Mouse (Mus musculus) C2C12 (cell line): Measurements from ENCODE around the gene Cavin1.
A peak's percentile ranks its signal among the peaks of the same experiment; 100 is the strongest.

Experiments
- CEBPB ChIP-seq: IDR thresholded peaks from one replicate; pipeline ENCODE4 v1.6.1; 2011; ENCODE audit warnings: low read depth, mild to moderate bottlenecking, control low read depth, moderate library complexity
- CTCF ChIP-seq: IDR thresholded peaks from one replicate; pipeline ENCODE4 v1.5.1; 2011; ENCODE audit not compliant: control insufficient read depth, insufficient read depth, insufficient read length
- FOSL1 ChIP-seq: IDR thresholded peaks from one replicate; pipeline ENCODE4 v1.8.0; 2011; ENCODE audit warnings: mild to moderate bottlenecking, low read length; ENCODE audit not compliant: poor library complexity, insufficient read depth, severe bottlenecking
- MAX ChIP-seq: IDR thresholded peaks from one replicate; pipeline ENCODE4 v1.6.1; 2011; ENCODE audit warnings: mild to moderate bottlenecking, control low read depth
- MYOD1 ChIP-seq: IDR thresholded peaks from one replicate; pipeline ENCODE4 v1.6.1; 2011; ENCODE audit warnings: low read depth; ENCODE audit not compliant: control insufficient read depth, insufficient read length
- MYOG ChIP-seq: IDR thresholded peaks from one replicate; pipeline ENCODE4 v1.6.1; 2011; ENCODE audit not compliant: control insufficient read depth, insufficient read length; ENCODE audit errors: extremely low read depth
- USF1 ChIP-seq: IDR thresholded peaks from one replicate; pipeline ENCODE4 v1.6.1; 2011; ENCODE audit warnings: low read depth, mild to moderate bottlenecking, control low read depth, moderate library complexity

DNA sequence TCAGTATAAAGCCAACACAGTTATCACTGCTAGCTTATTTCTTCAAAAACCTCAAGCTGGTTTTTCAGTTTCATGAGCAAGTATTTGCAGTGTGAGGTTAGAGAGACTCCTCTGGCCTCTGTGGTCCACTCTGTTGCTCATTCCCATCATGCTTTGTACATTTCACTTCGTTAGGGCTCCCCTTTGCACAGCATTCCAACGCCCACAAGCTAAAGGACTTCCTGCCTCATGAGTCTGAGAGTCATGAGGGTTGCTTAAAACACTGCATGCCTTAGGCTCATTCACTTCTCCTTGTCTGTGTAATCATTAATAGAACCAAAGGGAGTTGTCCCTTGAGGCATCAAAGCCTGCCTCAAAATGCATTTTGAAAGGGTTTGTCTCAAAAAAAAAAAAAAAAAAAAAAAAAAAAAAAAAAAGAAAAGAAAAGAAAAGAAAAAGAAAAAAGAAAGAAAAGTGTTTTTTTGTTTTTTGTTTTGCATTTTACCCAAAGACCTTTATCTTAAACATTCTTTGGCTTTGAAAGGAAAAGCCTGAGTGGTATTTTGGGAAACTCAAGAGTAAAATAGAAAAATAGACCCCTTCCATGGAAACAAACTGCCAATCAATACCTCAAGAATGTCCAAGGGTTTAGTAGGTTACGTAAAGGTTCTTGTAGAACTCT lies 32.5 kb upstream of the Cavin1 start:
- TF ChIP-seq CTCF (no peak), MYOG (no peak), USF1 (no peak), CEBPB (no peak), MAX (peak; percentile 22), MYOD1 (no peak), FOSL1 (no peak)
